Mouse (Mus musculus): ENCODE data around the gene Gm10697.
"Not testable (repeated sequence)": the region's sequence is repeated elsewhere in the genome, so short reads cannot be mapped to it uniquely, and the experiment has no call there.

Gene Gm10697

DNA sequence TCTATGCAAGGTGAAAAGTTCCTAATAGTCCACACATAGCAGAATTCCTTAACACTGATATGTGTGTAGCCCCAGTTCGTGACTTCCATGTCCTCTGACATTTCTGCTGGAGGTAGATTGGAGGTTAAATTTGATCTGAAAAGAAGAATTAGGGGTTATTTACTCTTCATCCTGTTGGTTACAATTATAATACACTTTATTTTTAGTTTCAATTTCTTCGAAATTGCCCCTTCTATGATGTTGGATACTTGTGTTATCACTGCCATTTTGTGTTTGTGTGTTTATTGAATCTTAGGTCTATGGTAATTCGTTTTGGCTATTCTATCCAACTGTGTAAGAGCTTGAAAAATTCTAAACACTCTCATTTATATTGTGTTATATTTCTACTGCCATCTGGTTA lies at the start of gene Gm10697:
TSS of gene Gm10697 (minus strand) at position 101 of the 400 bp plus-strand sequence.
- not testable (repeated sequence) for DNase-seq

DNA sequence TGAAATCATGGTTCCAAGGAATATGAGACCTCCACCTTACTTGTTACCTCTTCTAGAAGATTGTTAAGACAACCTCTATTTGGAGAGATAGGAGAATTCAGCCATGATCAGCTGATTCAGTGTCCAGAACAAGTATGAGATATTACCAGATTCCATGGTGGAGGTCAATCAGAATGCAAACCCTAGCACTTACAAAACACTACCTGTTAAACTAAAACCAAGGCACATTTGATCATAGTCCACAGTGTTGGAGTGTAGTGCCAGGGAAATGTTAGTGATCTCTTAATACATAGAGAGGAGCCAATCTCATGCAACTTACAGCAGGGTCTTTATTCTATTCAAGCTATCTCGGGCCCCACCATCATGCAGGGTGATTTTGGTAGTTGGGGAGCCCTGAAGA lies 42.6 kb upstream of the Gm10697 start:
- not testable (repeated sequence) for DNase-seq

DNA sequence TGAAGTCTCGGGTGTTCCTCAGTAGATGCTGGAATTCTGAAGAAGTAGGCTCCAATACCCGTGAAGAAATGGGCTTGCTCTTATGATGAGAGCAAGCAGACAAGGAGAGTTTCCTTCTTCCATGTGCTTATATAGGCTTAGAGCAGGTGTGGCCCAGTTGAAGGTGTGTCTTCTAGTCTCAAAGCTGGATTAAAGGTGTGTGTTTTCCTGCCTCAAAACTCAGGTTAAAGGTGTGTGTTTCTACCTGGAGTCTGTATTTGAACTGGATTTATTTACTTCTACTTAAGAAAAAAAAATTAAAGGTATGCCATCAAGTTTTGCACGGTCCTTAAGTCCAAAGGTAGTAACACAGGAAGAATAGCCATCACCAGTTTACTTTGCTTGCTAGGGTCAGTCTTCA lies 17.7 kb downstream of the Gm10697 start, which contains the start of gene Gm9125:
TSS of gene Gm9125 (minus strand) at position 101 of the 400 bp plus-strand sequence.
- not testable (repeated sequence) for DNase-seq

DNA sequence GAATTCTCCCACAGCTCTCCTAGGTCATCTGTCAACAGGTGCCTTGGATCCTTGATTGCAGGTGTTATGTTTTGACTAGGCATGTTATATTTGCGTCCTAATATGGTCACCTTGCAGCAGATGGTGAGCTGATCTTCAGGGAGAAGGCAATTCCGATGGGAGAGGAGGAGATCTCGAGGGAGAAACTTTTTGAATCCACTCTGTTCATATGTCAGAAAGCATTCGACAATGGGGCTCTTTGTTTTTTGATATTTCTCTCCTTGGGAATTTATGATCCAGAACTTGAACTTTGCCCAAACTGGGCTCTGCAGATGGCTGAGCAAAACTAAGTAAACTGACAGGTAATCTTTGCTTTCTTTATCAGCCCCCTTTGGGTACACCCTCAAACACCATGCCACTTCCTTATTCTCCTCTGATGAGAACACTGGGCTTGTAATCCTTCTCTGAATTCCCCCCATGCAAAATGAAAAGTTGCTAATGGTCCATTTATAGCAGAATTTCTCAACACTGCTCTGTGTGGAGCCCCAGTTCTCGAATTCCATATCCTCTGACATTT lies 22.8 kb downstream of the Gm10697 start:
- not testable (repeated sequence) for DNase-seq

DNA sequence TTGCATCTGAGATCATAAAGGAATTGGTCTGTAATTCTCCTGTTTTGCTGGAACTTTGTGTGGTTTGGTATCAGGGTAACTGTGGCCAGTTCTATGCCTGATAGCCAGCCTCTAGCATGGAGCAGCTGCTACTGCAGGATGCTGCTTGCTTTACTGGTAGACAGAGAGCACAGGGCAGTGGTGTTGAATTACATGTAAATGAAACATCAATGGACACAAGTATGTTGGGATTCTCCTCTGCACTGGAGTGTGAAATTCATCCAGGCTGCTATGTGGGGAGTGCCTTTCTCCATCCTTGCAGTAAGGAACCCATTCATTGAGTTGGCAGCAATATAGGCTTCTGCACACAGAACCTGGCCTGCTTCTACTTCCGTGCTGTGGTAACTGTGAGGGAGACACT lies 34.2 kb downstream of the Gm10697 start:
- DNase-seq: not testable (repeated sequence)

DNA sequence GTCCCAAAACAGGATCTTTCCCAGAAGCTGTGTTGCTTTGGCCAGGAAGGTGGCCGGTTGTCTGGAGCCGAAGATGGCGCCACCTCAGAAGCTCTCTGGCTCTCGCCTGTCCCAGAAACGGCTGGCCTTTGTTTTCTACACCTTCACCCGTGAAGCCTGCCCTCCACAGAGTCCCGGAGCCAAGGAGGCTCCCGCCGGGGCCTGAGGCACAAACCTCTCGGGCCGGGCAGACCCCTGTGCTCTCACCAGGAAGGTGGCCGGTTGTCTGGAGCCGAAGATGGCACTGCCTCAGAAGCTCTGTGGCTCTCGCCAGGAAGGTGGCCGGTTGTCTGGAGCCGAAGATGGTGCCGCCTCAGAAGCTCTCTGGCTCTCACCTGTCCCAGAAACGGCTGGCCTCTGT lies 38.0 kb downstream of the Gm10697 start:
- DNase-seq: not testable (repeated sequence)
